8 mouse cellular contexts compared by ENCODE assay signal in the genomic region with DNA sequence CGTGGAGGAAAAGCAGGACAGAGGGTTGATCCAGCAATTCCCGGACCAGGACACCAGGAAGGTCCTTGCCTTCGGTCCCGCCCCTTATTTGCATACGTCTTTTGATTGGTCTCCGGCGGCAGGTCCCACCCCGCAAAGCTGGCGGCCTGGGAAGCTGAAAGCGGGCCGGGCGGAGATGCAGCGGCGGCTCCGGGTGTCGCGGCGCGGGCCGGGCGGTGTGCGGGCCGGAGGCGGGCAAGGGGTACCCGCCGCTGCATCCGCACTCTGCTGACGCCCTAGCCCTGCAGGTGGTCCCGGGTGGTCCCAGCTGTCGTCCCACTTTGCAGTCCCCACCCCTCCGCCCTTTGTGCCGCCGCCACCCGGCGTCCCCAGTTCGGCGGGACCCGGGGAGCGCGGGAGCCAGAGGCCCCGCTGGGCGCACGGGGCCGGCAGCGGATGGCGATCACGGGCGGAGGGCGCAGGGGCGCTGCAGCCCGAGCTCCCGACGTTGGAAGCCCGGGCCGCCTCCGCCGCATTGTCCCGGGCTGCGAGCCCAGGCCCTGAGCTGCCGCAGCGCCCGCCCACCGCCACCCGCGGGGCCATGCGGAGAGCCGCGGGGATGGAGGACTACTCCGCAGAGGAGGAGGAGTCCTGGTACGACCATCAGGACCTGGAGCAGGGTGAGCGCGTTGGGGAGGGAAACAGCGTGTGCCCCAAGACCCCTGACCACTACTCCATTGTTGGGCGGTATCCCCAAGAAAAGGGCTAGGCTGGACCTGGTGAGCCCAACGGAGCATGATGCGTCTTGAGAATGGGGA. TPM values are rescaled to one million over a fixed set of nuclear protein-coding genes. Genes with fewer than 3 reads are reported as not detected.
A peak's percentile ranks its signal among the peaks of the same experiment; 100 is the strongest.
DNase-seq lines count a peak whose midpoint lies in the region; ATAC-seq and TF ChIP-seq lines count a peak whose summit lies in the region.

Gene Cdr2l (plus strand): TSS at position 174 of the 797 bp plus-strand sequence.

- in situ Hi-C loops in Patski (cut with MboI; ENCODE audit: low pct_unique_long_range_greater_than_20kb) = no loop called here

- peaks cover 2% of the 10 kb centered on the region; the same call in 1 of the 2 replicates for H3K9me3 ChIP-seq in hindbrain, embryonic 11.5 days (ENCODE audit: control insufficient read depth, low read length)
- H3K9me3 ChIP-seq in lung, embryonic 16.5 days (ENCODE audit: control insufficient read depth, low read length) = peaks cover 3% of the 10 kb centered on the region; the same call in 1 of the 2 replicates

- H3K27me3 ChIP-seq in Patski = no peaks in the 10 kb centered on the region
- H3K27me3 ChIP-seq in hindbrain, embryonic 11.5 days (ENCODE audit: control insufficient read depth, insufficient read depth, low read length) = no peaks in the 10 kb centered on the region
- no peaks in the 10 kb centered on the region for H3K27me3 ChIP-seq in lung, embryonic 16.5 days (ENCODE audit: control insufficient read depth, insufficient read depth, low read depth, low read length)

- CTCF ChIA-PET in Patski (lab: Charles Lee) = interaction anchor here (1.0 kb wide), 1 partner anchor 12 kb away, joined by 4 read pairs; no protein-coding TSS in a partner anchor

- peak within 1 kb of the TSS; percentile 95 for H3K27ac ChIP-seq in hindbrain, embryonic 11.5 days (ENCODE audit: low read depth, low read length)
- H3K27ac ChIP-seq in lung, embryonic 16.5 days (ENCODE audit: low read length) = peak within 1 kb of the TSS; percentile 78

- H3K4me1 ChIP-seq in hindbrain, embryonic 11.5 days (replicated peaks; ENCODE audit: control insufficient read depth, insufficient read depth, low read length) = peaks cover 10% of the 10 kb centered on the region
- peaks cover 32% of the 10 kb centered on the region for H3K4me1 ChIP-seq in lung, embryonic 16.5 days (replicated peaks; ENCODE audit: control insufficient read depth, insufficient read depth, low read length)

- under 1% methylated on average over 63 of the region's 76 CpGs for WGBS in hindbrain, embryonic 11.5 days
- WGBS in lung, embryonic 16.5 days = under 1% methylated on average over 65 of the region's 76 CpGs

- peak within 1 kb of the TSS; percentile 96 for H3K9ac ChIP-seq in hindbrain, embryonic 11.5 days (ENCODE audit: low read depth, low read length)
- peak within 1 kb of the TSS; percentile 94 for H3K9ac ChIP-seq in lung, embryonic 16.5 days (ENCODE audit: low read length)

- DNase-seq in Patski (ENCODE audit: low read depth, low spot score) = no peak
- DNase-seq in cerebellum, adult 9-10 months = peak; percentile 95
- DNase-seq in frontal cortex, postnatal 10 days (ENCODE audit: low spot score in 2 of 2) = peak; percentile 76 to 85
- DNase-seq in hindbrain, embryonic 11.5 days (ENCODE audit: low spot score) = peak; percentile 91
- peak; percentile 84 to 90 for DNase-seq in layer of hippocampus, postnatal 10 days (ENCODE audit: low spot score in 2 of 2)
- DNase-seq in retina, embryonic 14.5 days (ENCODE audit: low spot score) = peak; percentile 91
- DNase-seq in urinary bladder, postnatal 14 days (ENCODE audit: low spot score) = peak; percentile 93

- TF ChIP-seq CTCF in Patski (IDR thresholded peaks at IDR 0.05) = no peak

- H3K4me2 ChIP-seq in hindbrain, embryonic 11.5 days (replicated peaks; ENCODE audit: low read depth, low read length) = peak within 1 kb of the TSS; percentile 88
- H3K4me2 ChIP-seq in lung, embryonic 16.5 days (ENCODE audit: low read depth, low read length) = peak within 1 kb of the TSS; percentile 67

- POLR2A ChIA-PET in Patski (lab: Charles Lee) = interaction anchor here (1.0 to 4.2 kb wide), 2 partner anchors 31 to 40 kb away, joined by 3 to 20 read pairs; no protein-coding TSS in a partner anchor

- ATAC-seq in Patski = peak; percentile 91
- peak; percentile 91 for ATAC-seq in hindbrain, embryonic 11.5 days (ENCODE audit: low FRiP score)
- ATAC-seq in lung, embryonic 16.5 days (ENCODE audit: low read depth) = peak; percentile 95

- H3K36me3 ChIP-seq in hindbrain, embryonic 11.5 days (ENCODE audit: control insufficient read depth, insufficient read depth, low read length) = no peaks in the 10 kb centered on the region
- no peaks in the 10 kb centered on the region for H3K36me3 ChIP-seq in lung, embryonic 16.5 days (ENCODE audit: control insufficient read depth, insufficient read depth, low read length)

- peak within 1 kb of the TSS; percentile 81 for H3K4me3 ChIP-seq in hindbrain, embryonic 11.5 days (ENCODE audit: low read depth, low read length)
- peak within 1 kb of the TSS; percentile 81 for H3K4me3 ChIP-seq in lung, embryonic 16.5 days (ENCODE audit: low read length)

RNA-seq across cellular contexts. Expression of gene Cdr2l, which starts in this region (rescaled TPM):
- polyA plus RNA-seq in Patski (2021) = 21.3 TPM
- 19.0 and 20.0 TPM in 2 replicates for polyA plus RNA-seq in hindbrain, embryonic 11.5 days (2014; fragmentation: Nextera tagmentation; extraction: Ambion mirVana)
- 10 to 100 TPM; 18.4 to 19.1 TPM for total RNA-seq in layer of hippocampus, postnatal 10 days (2021)
- polyA plus RNA-seq in lung, embryonic 16.5 days (2015; fragmentation: Nextera tagmentation; extraction: Ambion mirVana) = 11.5 and 12.0 TPM in 2 replicates
